Mouse (Mus musculus) kidney, adult 2 months (tissue): ENCODE data around the gene Cyp2w1.

Experiments used
- CTCF ChIP-seq: fragments of 200-500 bp; conservative IDR thresholded peaks from 2 replicates; pipeline ENCODE4 v1.5.1; 2011; ENCODE audit warnings: low read depth, mild to moderate bottlenecking, control low read depth, low read length, moderate library complexity, mixed read lengths; ENCODE audit not compliant: insufficient read depth, insufficient read length
- POLR2A ChIP-seq: fragments of 200-500 bp; IDR thresholded peaks from one replicate; pipeline ENCODE4 v1.6.1; 2011; ENCODE audit warnings: low read depth, low read length, control low read depth

GRCm38 (mm10) chr5:139325395-139325966 is 26.9 kb upstream of the Cyp2w1 start, which contains the start of gene Adap1:
- TF ChIP-seq CTCF (peak; percentile 44), POLR2A (no peak)
